Mouse (Mus musculus): ENCODE data around the gene Aoc3.

DNA sequence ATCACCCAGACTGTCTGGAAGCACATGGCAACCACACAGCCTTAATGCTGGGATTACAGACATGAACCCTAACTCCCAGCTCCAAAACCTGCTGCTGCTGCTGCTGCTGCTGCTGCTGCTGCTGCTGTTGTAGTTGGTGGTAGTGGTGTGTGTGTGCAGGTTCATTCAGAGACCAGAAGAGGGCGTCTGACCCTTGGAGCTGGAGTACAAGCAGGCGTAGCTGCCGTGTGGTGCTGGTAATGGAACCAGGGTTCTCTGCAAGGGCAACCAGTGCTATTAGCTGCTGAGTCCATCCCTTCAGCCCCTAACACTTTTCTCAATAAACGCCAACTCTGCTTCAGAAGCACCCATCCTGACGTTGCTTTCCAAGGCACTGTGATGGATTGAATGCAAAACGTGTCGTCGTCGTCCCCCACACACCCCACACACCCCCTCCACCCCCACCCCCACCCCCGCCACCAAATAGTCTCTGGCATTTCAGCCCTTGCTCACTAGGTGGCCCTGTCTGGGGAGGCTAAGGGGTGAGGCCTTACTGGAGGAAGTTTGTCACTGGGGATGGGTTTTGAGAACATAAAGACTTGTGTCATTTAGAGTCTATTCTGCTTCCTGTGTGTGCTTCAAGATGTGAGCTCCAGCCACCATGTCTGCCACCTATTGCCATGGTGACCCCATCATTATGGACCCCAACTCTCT, 16.8 kb downstream of the Aoc3 start:
- TF ChIP-seq RAD21 (IDR thresholded peaks at IDR 0.05; ENCODE audit: low read depth, low read length): peak; percentile 10
- no peak for TF ChIP-seq POLR2A (IDR thresholded peaks at IDR 0.05; ENCODE audit: control insufficient read depth in 1 of 2, insufficient read depth in 1 of 2, low read depth in 1 of 2, low read length in 2 of 2, poor library complexity in 1 of 2)
- no peak for TF ChIP-seq GABPA (IDR thresholded peaks at IDR 0.05; ENCODE audit: low read depth, low read length)
- peak; percentile 15 to 42 (median 36); a peak in 5 of 6 replicates for TF ChIP-seq CTCF (IDR thresholded peaks at IDR 0.05 in 2 of 3, conservative IDR thresholded peaks at IDR 0.05 in 1 of 3; ENCODE audit: control insufficient read depth in 1 of 3, insufficient read depth in 1 of 3, low read depth in 2 of 3, low read length in 3 of 3, poor library complexity in 1 of 3, severe bottlenecking in 1 of 3)

Data from MEL (cell line).